Mouse (Mus musculus) hindbrain, embryonic 11.5 days (tissue): Measurements from ENCODE around the gene Nlrc5. TPM values are rescaled to one million over a fixed set of nuclear protein-coding genes. Genes with fewer than 3 reads are reported as not detected.
"Not testable (repeated sequence)": the region's sequence is repeated elsewhere in the genome, so short reads cannot be mapped to it uniquely, and the experiment has no call there.

Source experiments
- ATAC-seq: fragments of 200-750 bp; cut with Nextera tagmentation; 2 replicates; pipeline ENCODE4 v1.8.0; 2017; ENCODE audit warnings: mild to moderate bottlenecking, moderate TSS enrichment, moderate library complexity; ENCODE audit not compliant: low FRiP score
- DNase-seq: peaks from one replicate; pipeline ENCODE4 v3.0.0-alpha.2; 2015; ENCODE audit warnings: low spot score
- H3K27ac ChIP-seq: fragments of 300-500 bp; sonication (generic); 2 replicates; pipeline ENCODE4 v1.5.1; 2014; ENCODE audit warnings: mild to moderate bottlenecking, low read depth, low read length
- H3K27me3 ChIP-seq: fragments of 300-500 bp; sonication (generic); 2 replicates; pipeline ENCODE4 v1.6.1; 2014; ENCODE audit warnings: mild to moderate bottlenecking, low read length, moderate library complexity, mixed read lengths; ENCODE audit not compliant: control insufficient read depth, insufficient read depth
- H3K36me3 ChIP-seq: fragments of 300-500 bp; sonication (generic); 2 replicates; pipeline ENCODE4 v1.6.1; 2014; ENCODE audit warnings: mild to moderate bottlenecking, low read length, moderate library complexity, mixed read lengths; ENCODE audit not compliant: control insufficient read depth, insufficient read depth
- H3K4me1 ChIP-seq: fragments of 300-500 bp; sonication (generic); replicated peaks from 2 replicates; pipeline ENCODE4 v1.6.1; 2014; ENCODE audit warnings: low read length, mixed read lengths; ENCODE audit not compliant: control insufficient read depth, insufficient read depth
- H3K4me2 ChIP-seq: fragments of 300-500 bp; sonication (generic); replicated peaks from 2 replicates; pipeline ENCODE4 v1.6.1; 2014; ENCODE audit warnings: mild to moderate bottlenecking, low read depth, low read length
- H3K4me3 ChIP-seq: fragments of 300-500 bp; sonication (generic); 2 replicates; pipeline ENCODE4 v1.5.1; 2014; ENCODE audit warnings: low read depth, low read length
- H3K9ac ChIP-seq: fragments of 300-500 bp; sonication (generic); 2 replicates; pipeline ENCODE4 v1.6.1; 2014; ENCODE audit warnings: low read depth, low read length
- H3K9me3 ChIP-seq: fragments of 300-500 bp; sonication (generic); 2 replicates; pipeline ENCODE4 v1.6.1; 2016; ENCODE audit warnings: low read length; ENCODE audit not compliant: control insufficient read depth
- WGBS: fragments of 180-500 bp; shearing (Covaris S2); extraction: QIAGEN DNeasy Blood & Tissue Kit; methylation state at CpG from one replicate; pipeline ENCODE4 v1.1.7; 2014; 5-methylcytosine and 5-hydroxymethylcytosine counted together
- polyA plus RNA-seq: library from polyadenylated mRNA; unstranded; fragments of >200 nt; fragmentation: Nextera tagmentation; extraction: Ambion mirVana; gene quantifications from 2 replicates; pipeline ENCODE4 v1.2.1, GENCODE M21; 2014

The Nlrc5 gene
- polyA plus RNA-seq, 1 experiment from 2014 or later, result 0.23 TPM

DNA sequence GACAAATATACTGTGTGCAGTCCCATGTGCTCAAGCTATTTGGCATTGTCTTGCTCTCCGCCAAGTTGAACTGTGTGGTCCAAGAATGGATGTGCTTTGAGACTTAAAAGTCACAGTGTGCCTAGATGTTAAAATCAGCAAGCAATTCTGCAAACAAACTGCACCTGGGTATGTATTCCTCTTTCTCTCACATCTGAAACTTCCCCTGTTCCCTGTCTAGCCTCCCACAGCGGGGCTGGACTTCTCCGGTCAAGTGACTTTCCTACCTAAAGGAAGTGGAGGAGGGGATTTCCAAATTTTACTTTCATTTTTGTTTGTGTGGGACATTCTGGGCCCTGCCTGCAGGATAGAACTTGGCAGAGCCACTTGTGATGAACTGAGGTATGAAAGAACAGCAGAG, 9.0 kb downstream of the Nlrc5 start:
- WGBS, result 86% methylated on average over 3 of the region's 3 CpGs
- ATAC-seq, result no peak
- no peaks in the 10 kb centered on the region for H3K9me3 ChIP-seq

DNA sequence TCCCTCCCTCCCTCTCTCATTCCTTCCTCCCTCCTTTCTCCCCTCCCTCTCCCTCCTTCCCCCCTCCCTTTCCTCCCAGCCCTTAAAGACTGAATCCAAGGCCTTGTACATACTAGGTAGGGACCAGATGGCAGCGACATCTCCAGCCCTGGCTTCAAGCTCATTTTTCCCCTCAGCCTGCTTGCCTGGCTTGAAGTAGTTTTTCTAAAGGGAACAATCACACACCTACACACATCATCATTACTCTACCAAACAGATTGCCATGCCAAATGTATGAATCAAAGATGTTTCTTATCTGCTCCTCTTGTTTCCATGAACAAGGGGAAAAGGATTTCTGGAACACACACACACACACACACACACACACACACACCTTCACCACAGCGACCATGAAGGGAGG, 10.3 kb downstream of the Nlrc5 start:
- Histone ChIP-seq H3K4me2 (no peak overlapping the region), H3K4me1 (no peaks in the 10 kb centered on the region)
- 71% methylated on average over 2 of the region's 2 CpGs for WGBS

More for the DNA sequence above, 9.0 kb downstream of the Nlrc5 start:
- H3K4me2 ChIP-seq, result no peak overlapping the region
- H3K36me3 ChIP-seq, result no peaks in the 10 kb centered on the region
- no peak for DNase-seq
- H3K27ac ChIP-seq, result no peak overlapping the region
- H3K27me3 ChIP-seq, result no peaks in the 10 kb centered on the region
- no peak overlapping the region for H3K9ac ChIP-seq
- H3K4me3 ChIP-seq, result no peak overlapping the region
- H3K4me1 ChIP-seq, result no peaks in the 10 kb centered on the region

DNA sequence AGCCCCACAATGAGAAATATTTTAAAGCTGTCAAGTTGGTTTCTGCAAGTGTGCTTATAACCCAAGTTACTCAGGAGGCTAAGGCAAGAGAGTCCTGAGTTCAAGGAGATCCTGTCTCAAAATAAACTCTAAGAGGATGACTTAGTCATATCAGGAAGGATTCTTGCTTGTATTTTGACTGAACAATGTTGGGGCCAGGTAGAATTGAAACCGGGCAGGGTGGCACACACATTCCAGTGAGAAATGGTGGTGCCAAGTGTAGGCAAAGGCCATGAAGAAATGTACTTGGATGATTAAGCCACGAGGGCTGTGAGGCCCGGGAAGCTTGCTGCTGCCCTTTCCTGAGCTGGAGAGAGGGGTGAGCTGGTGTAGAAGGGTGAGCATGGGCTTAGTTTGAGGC, 13.0 kb downstream of the Nlrc5 start:
- no peaks in the 10 kb centered on the region for H3K36me3 ChIP-seq
- no peak overlapping the region for H3K4me2 ChIP-seq
- H3K4me3 ChIP-seq, result no peak overlapping the region
- H3K27me3 ChIP-seq, result no peaks in the 10 kb centered on the region
- 89% methylated on average over 3 of the region's 3 CpGs for WGBS
- no peak overlapping the region for H3K27ac ChIP-seq
- no peak for ATAC-seq
- no peaks in the 10 kb centered on the region for H3K4me1 ChIP-seq
- no peak for DNase-seq
- H3K9me3 ChIP-seq, result no peaks in the 10 kb centered on the region
- no peak overlapping the region for H3K9ac ChIP-seq

More for the DNA sequence above, 10.3 kb downstream of the Nlrc5 start:
- DNase-seq, result no peak
- Histone ChIP-seq H3K27ac (no peak overlapping the region), H3K9me3 (no peaks in the 10 kb centered on the region), H3K27me3 (no peaks in the 10 kb centered on the region), H3K36me3 (no peaks in the 10 kb centered on the region), H3K4me3 (no peak overlapping the region), H3K9ac (no peak overlapping the region)
- no peak for ATAC-seq

DNA sequence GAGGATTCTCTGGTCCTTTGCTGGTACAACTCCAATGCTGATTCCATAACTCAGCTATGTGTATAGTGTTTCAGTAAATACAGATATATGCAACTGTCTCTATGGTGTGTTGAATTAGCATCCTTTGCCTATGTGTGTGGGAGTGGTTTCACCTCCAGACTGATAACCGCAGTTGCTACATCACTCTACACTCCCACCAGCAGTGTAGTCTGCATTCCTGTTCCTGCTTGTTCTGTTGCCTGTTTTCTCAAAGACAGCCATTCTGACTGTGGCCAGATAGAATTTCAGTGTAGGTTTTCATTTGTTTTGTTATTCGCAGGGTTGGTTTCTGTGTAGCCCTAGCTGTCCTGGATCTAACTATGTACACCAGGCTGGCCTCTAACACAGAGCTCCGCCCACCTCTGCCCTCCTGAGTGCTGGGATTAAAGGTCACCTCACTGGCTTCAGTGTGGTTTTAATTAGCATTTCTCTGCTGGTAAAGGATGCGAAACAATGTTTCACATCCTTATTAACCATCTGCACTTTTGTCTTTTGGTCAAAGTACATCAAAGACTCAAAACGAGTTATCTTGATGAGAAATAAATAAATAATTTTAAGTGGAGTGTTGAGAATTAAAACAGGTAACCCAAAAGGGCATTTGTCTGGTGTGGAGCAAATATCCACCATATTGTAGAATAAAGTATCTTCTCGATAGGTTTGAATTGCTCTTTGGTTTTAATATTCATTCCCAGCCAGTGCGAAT, 13.6 kb downstream of the Nlrc5 start:
- Histone ChIP-seq H3K4me1 (no peaks in the 10 kb centered on the region), H3K4me3 (no peak overlapping the region), H3K27ac (no peak overlapping the region), H3K27me3 (no peaks in the 10 kb centered on the region), H3K9ac (no peak overlapping the region), H3K9me3 (no peaks in the 10 kb centered on the region), H3K4me2 (no peak overlapping the region), H3K36me3 (no peaks in the 10 kb centered on the region)
- DNase-seq (no peak), ATAC-seq (no peak)
- WGBS, result 76% methylated on average over 7 of the region's 7 CpGs

DNA sequence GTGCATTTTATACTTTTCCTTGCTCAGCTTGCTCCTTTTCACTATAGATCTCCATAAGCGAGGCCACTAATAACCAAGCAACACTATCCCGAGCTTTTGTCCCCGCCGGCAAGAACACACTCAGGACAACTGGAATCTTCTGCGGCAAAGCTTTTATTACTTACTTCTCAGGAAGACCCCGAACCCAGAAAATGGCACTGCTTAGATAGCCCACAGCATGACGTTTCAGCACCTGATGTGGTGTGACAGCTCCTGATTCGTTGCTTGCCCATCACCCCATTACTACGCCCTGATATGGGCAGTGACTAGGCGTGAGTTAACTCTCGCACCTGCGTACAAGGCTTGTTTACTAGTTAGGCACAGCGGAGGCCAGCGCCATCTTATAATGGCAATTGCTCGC, 18.8 kb downstream of the Nlrc5 start:
- ATAC-seq, H3K4me3 ChIP-seq, H3K4me2 ChIP-seq, H3K9me3 ChIP-seq, H3K27ac ChIP-seq, H3K4me1 ChIP-seq, H3K27me3 ChIP-seq, H3K36me3 ChIP-seq, H3K9ac ChIP-seq, DNase-seq: not testable (repeated sequence)
- 91% methylated on average over 15 of the region's 15 CpGs for WGBS

DNA sequence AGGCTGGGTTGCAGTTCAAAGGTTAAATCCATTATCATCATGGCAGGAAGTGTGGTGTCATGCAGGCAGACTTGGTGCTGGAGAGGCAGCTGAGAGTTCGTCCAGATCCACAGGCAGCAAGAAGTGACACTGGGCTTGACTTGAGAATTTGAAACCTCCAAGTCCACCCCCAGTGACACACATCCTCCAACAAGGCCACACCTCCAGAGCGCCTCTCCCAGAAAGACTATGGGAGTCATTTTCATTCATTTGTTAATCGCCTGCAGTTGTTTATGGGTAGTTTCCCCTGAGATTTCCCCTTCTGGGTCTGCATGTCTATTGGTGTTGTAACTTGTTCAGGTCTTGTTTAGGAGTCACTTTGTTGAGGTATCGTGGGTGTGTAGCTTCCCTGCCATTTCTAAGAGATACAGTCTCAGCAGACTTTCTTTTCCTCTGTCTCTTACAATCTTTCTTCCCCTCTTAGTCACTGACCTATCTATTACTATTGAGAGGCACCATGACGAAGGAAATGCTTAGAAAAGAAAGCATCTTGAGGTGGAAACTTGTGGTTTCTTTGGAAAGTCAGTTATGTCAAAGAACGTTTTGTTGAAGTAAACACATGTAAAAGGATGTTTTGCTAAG, 19.8 kb downstream of the Nlrc5 start:
- WGBS, result 91% methylated on average over 6 of the region's 6 CpGs
- H3K4me2 ChIP-seq, result no peak overlapping the region
- ATAC-seq, result no peak
- no peak for DNase-seq
- H3K27me3 ChIP-seq, result no peaks in the 10 kb centered on the region
- no peak overlapping the region for H3K4me3 ChIP-seq
- no peak overlapping the region for H3K27ac ChIP-seq
- H3K36me3 ChIP-seq, result no peaks in the 10 kb centered on the region
- no peaks in the 10 kb centered on the region for H3K4me1 ChIP-seq
- H3K9ac ChIP-seq, result no peak overlapping the region
- H3K9me3 ChIP-seq, result no peaks in the 10 kb centered on the region

DNA sequence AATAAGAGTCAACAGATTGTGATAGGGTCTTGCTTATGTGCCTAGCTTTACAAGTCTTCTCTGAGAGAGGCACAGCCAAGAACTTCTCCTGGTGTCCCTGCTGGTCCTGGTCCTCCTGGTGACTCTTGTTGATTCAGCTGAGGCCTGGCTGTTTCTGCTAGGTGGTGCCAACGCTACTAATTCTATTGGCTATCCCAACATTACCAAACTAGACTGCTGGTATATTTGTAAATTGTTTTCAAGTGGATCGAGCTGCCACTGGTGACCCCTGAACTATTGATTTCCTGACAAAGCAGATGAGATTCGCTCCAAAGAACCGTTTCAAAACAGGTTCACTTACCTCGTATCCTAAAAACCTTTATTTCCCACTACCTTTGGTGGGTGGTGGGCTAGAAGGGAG, 20.7 kb downstream of the Nlrc5 start:
- H3K4me1 ChIP-seq, result no peaks in the 10 kb centered on the region
- DNase-seq (no peak), ATAC-seq (no peak)
- 80% methylated on average over 5 of the region's 5 CpGs for WGBS
- H3K36me3 ChIP-seq, result no peaks in the 10 kb centered on the region
- no peaks in the 10 kb centered on the region for H3K9me3 ChIP-seq
- no peak overlapping the region for H3K4me2 ChIP-seq
- no peak overlapping the region for H3K27ac ChIP-seq
- H3K9ac ChIP-seq, result no peak overlapping the region
- no peak overlapping the region for H3K4me3 ChIP-seq
- no peaks in the 10 kb centered on the region for H3K27me3 ChIP-seq

DNA sequence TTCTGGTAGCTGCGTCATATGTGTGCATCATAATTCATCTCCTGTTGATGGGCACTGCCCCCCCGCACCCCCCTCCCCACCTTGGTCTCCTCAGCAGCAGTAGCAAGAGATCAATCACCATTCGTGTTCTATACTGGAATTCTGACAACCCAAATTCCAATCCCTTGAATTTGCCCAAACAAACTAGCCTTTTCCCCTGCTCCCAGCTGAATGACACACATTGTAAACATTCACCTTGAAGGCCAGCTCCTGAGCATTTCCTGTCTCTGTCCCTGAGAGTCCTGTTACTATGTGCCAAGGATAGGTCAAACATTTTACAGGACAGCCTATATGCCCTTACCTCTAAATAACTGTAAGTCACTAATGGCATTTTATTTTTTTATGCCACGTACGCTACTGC, 21.9 kb downstream of the Nlrc5 start:
- ATAC-seq, result no peak

DNA sequence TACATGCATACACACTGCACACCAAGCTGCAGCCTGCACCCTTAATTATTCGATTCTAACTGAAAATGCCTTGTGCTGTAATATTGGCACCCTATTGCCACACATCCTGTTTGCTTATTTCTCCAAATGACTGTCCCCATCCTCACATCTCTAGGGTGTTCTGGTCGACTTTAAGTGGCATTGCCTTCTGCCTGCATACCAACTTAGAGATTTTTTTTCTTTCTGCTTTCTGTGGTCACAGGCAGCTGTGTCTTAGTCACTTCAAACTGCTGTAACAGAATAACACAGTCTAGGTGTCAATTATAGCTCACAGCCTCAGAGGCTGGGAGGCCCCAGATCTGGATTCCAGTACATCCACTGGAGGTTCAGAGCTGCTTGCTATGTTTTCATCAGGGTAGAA, 24.4 kb downstream of the Nlrc5 start:
- 82% methylated on average over 2 of the region's 2 CpGs for WGBS
- ATAC-seq (no peak), DNase-seq (no peak)
- H3K4me3 ChIP-seq, result no peak overlapping the region
- H3K36me3 ChIP-seq, result no peaks in the 10 kb centered on the region
- no peak overlapping the region for H3K9ac ChIP-seq
- H3K27ac ChIP-seq, result no peak overlapping the region
- no peaks in the 10 kb centered on the region for H3K4me1 ChIP-seq
- H3K4me2 ChIP-seq, result no peak overlapping the region
- H3K9me3 ChIP-seq, result no peaks in the 10 kb centered on the region
- H3K27me3 ChIP-seq, result no peaks in the 10 kb centered on the region

More for the DNA sequence above, 21.9 kb downstream of the Nlrc5 start:
- no peaks in the 10 kb centered on the region for H3K27me3 ChIP-seq
- H3K4me2 ChIP-seq, result no peak overlapping the region
- H3K27ac ChIP-seq, result no peak overlapping the region
- no peaks in the 10 kb centered on the region for H3K4me1 ChIP-seq
- no peak overlapping the region for H3K4me3 ChIP-seq
- no peak overlapping the region for H3K9ac ChIP-seq
- H3K36me3 ChIP-seq, result no peaks in the 10 kb centered on the region
- no peak for DNase-seq
- no peaks in the 10 kb centered on the region for H3K9me3 ChIP-seq
- 88% methylated on average over 5 of the region's 5 CpGs for WGBS
